Mouse (Mus musculus) macrophage (primary cell): Measurements from ENCODE around the gene Alad. TPM values are rescaled to one million over a fixed set of nuclear protein-coding genes. Genes with fewer than 3 reads are reported as not detected.

Experiments used
- H3K27ac ChIP-seq: fragments of 350-480 bp; formaldehyde crosslinking; 2 replicates; pipeline ENCODE4 v1.9.0; 2021
- H3K36me3 ChIP-seq: fragments of 350-480 bp; formaldehyde crosslinking; 2 replicates; pipeline ENCODE4 v1.9.0; 2021; ENCODE audit errors: inconsistent target
- H3K4me3 ChIP-seq: fragments of 350-480 bp; formaldehyde crosslinking; 2 replicates; pipeline ENCODE4 v1.9.0; 2021; ENCODE audit errors: inconsistent target
- H3K79me2 ChIP-seq: fragments of 350-480 bp; formaldehyde crosslinking; 2 replicates; pipeline ENCODE4 v1.9.0; 2021; ENCODE audit errors: inconsistent target
- WGBS: methylation state at CpG from one replicate; pipeline ENCODE4 v1.1.7; 2026; ENCODE audit warnings: inconsistent platforms; ENCODE audit not compliant: missing documents; 5-methylcytosine and 5-hydroxymethylcytosine counted together
- polyA plus RNA-seq: library from polyadenylated mRNA; stranded (reverse); fragments of 250-400 nt; gene quantifications from 3 replicates; pipeline ENCODE4 v1.2.4, GENCODE M21; 2018; ENCODE audit warnings: inconsistent platforms

The Alad gene
- polyA plus RNA-seq, 1 experiment from 2014 or later = 5.7 TPM

DNA sequence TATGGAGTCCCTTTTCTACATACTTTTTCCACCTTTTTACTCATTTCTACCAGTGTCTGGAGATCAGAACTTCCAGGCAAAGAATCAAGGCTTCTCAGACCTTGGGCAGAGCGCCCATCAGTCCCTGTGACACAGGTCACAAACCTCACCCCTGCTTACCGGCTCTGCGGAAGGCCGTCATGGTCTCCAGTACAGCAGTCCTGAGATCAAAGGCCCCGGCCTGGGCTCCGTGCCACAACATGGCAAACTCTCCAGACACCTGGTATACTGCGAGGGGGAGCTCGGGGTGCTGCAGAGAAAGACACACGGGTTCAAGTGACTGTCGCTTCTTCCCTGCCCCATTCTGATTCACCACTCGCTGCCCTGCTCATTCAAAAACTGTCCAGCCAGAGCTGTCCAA, 9.8 kb downstream of the Alad start:
- Histone ChIP-seq H3K4me3 (no peak overlapping the region), H3K79me2 (no peaks in the 10 kb centered on the region), H3K36me3 (peaks cover 14% of the 10 kb centered on the region; the same call in 1 of the 2 replicates), H3K27ac (no peak overlapping the region)
- 95% methylated on average over 10 of the region's 11 CpGs for WGBS

- WGBS = 96% methylated on average over 5 of the region's 5 CpGs
- H3K4me3 ChIP-seq = no peak overlapping the region
- H3K79me2 ChIP-seq = no peaks in the 10 kb centered on the region
- H3K36me3 ChIP-seq = peaks cover 14% of the 10 kb centered on the region; the same call in 1 of the 2 replicates
- no peak overlapping the region for H3K27ac ChIP-seq
These were observed 10.9 kb downstream of the Alad start for GRCm38 (mm10) chr4:62508839-62509238.

DNA sequence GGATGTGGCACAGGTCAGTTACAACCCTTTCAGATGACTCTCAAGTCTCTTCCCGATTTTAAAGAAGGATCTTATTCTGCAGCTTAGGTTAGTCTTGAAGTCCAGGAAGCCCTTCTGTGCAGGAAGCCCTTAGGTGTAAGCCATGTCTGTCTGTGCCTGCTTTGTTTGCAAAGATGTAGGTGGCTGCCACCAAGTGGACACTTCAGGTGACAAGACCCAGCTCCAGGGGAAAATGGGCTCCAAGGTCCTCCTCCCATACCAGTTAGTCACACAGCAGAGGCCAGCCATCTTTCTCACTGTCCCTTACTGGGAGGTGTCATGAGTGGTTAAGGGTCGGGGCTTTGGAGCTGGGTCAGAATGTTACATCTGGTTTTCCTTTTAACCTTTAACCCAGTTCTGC, 12.9 kb downstream of the Alad start:
- H3K27ac ChIP-seq = no peak overlapping the region
- no peak overlapping the region for H3K4me3 ChIP-seq
- H3K36me3 ChIP-seq = peaks cover 11% of the 10 kb centered on the region; the same call in 1 of the 2 replicates
- WGBS = 33% methylated on average over 2 of the region's 2 CpGs
- H3K79me2 ChIP-seq = no peaks in the 10 kb centered on the region

DNA sequence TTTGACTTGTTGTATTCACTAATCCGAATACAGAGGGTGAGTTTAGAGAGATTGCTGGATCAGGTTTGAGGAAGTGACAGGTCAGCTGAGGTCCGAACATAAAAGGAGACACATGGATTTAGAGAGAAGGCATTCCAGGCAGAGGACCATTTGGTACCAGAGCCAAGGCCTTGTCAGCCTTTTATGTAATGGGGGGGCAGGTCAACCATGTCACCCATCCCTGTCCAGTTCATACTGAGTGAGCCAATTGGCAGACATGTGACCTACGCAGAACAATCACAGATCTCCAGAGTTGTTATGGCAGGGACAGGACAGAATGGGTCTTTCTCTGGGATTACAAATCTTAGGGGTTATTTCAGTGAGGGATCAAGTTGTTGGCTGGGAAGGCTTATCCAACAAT, 13.7 kb downstream of the Alad start:
- H3K27ac ChIP-seq = no peak overlapping the region
- no peak overlapping the region for H3K4me3 ChIP-seq
- no peaks in the 10 kb centered on the region for H3K79me2 ChIP-seq
- H3K36me3 ChIP-seq = peaks cover 8% of the 10 kb centered on the region; the same call in 1 of the 2 replicates
- 79% methylated on average over 3 of the region's 3 CpGs for WGBS

GRCm38 (mm10) chr4:62503374-62503970, 16.2 kb downstream of the Alad start, which contains the start of gene Hdhd3:
Gene Hdhd3, minus strand, starts transcription at chr4:62503467.
- 93% methylated on average over 3 of the region's 3 CpGs for WGBS
- H3K27ac ChIP-seq = peak within 1 kb of the TSS; percentile 25
- no peaks in the 10 kb centered on the region for H3K79me2 ChIP-seq
- peak within 1 kb of the TSS; percentile 61 for H3K4me3 ChIP-seq
- no peaks in the 10 kb centered on the region for H3K36me3 ChIP-seq

GRCm38 (mm10) chr4:62502969-62503368, 16.7 kb downstream of the Alad start:
- H3K36me3 ChIP-seq = no peaks in the 10 kb centered on the region
- H3K4me3 ChIP-seq = no peak overlapping the region
- no peaks in the 10 kb centered on the region for H3K79me2 ChIP-seq
- 51% methylated on average over 7 of the region's 7 CpGs for WGBS
- no peak overlapping the region for H3K27ac ChIP-seq

GRCm38 (mm10) chr4:62501964-62502732, 17.6 kb downstream of the Alad start:
- peak overlapping the region; percentile 25 for H3K27ac ChIP-seq
- 2% methylated on average over 38 of the region's 38 CpGs for WGBS

DNA sequence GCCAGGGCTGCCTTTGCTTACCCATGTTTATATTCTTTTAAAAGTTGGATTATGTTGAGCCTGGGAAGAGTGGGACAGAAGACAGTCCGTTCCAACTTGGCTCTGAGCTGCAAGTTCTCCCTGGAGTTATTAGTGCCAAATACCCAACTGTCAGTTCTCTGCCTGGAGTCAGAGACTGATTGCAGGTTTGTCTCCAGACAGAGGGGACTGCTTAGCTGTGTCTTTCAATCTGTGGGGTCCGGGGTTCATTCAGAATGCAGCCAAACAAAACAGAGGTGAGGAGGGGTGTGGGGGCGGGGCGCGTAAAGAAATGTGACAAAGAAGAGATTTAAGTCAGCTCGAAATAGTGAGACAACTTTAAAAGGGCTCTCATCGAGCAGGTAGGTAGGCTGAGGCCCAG, 18.2 kb downstream of the Alad start:
- no peaks in the 10 kb centered on the region for H3K79me2 ChIP-seq
- 5% methylated on average over 7 of the region's 7 CpGs for WGBS
- peak overlapping the region; percentile 61 for H3K4me3 ChIP-seq
- H3K36me3 ChIP-seq = no peaks in the 10 kb centered on the region
- H3K27ac ChIP-seq = no peak overlapping the region

More at GRCm38 (mm10) chr4:62501964-62502732, 17.6 kb downstream of the Alad start:
- H3K79me2 ChIP-seq = no peaks in the 10 kb centered on the region
- no peaks in the 10 kb centered on the region for H3K36me3 ChIP-seq
- peak overlapping the region; percentile 61 for H3K4me3 ChIP-seq

DNA sequence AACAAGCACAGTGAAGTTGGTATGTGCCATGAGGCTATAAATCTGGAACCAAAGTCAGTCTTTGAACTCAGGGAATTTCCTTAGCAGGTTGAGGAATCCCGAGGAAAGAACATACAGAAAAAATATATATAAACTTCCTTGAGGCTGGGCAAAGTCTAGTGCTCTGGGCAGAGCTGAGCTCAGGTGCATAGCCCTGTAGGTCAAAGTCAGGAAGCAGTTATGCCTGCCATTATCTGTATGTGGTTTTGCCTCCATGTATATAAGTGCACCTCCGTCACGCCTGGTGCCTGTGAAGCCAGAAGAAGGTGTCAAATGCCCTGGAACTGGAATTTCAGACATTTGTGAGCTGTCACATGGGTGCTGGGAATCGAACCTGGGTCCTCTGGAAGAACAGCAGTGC, 18.9 kb downstream of the Alad start:
- Histone ChIP-seq H3K4me3 (no peak overlapping the region), H3K36me3 (no peaks in the 10 kb centered on the region), H3K27ac (no peak overlapping the region), H3K79me2 (no peaks in the 10 kb centered on the region)
- WGBS = 90% methylated on average over 4 of the region's 4 CpGs

GRCm38 (mm10) chr4:62496815-62497214, 22.9 kb downstream of the Alad start:
- H3K4me3 ChIP-seq = no peak overlapping the region
- 17% methylated on average over 8 of the region's 8 CpGs for WGBS
- H3K79me2 ChIP-seq = no peaks in the 10 kb centered on the region
- no peak overlapping the region for H3K27ac ChIP-seq
- no peaks in the 10 kb centered on the region for H3K36me3 ChIP-seq

GRCm38 (mm10) chr4:62495946-62496345, 23.8 kb downstream of the Alad start:
- no peaks in the 10 kb centered on the region for H3K79me2 ChIP-seq
- 85% methylated on average over 8 of the region's 8 CpGs for WGBS
- no peaks in the 10 kb centered on the region for H3K36me3 ChIP-seq
- H3K27ac ChIP-seq = no peak overlapping the region
- H3K4me3 ChIP-seq = no peak overlapping the region

DNA sequence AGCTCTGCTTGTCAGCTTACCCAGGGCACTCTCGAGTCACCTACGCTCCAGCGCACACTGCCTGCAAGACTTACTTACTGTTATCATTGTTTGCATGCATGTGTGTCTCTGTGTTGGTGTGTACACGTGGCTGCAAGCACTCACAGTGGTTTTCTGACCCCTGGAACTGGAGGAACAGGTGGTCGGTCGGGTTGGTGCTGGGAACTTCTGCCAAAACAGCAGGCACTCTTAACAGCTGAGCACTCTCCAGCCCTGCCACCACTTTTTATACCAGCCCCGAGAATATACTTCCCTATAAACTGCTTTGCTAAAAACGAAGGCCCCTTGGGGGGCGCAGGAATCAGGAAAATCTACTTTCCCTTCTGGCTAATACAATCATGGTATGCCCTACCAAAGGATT, 25.5 kb downstream of the Alad start:
- Histone ChIP-seq H3K4me3 (no peak overlapping the region), H3K79me2 (no peaks in the 10 kb centered on the region), H3K36me3 (no peaks in the 10 kb centered on the region), H3K27ac (no peak overlapping the region)
- WGBS = 46% methylated on average over 9 of the region's 9 CpGs

DNA sequence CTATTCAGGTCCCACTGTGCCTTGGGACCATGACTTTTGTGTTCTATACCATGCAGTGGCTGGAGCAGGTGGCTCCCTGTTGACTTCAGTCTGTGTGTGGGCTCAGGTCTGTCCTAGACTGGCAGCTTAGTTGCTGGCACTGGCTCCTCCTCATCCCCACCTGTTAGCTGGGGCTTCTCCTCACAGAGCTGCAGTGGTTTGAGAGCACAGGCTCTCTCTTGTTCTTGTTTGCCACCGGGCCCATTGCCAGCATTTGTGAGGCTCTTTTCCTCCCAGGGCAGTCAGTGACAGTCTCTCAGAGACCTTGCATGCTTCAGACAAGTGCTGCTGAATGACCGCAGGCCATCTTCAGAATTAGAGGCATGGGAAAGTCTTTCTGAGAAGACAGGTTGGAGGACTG, 27.0 kb downstream of the Alad start:
- no peaks in the 10 kb centered on the region for H3K36me3 ChIP-seq
- H3K27ac ChIP-seq = no peak overlapping the region
- H3K79me2 ChIP-seq = no peaks in the 10 kb centered on the region
- H3K4me3 ChIP-seq = no peak overlapping the region
- 97% methylated on average over 2 of the region's 2 CpGs for WGBS

DNA sequence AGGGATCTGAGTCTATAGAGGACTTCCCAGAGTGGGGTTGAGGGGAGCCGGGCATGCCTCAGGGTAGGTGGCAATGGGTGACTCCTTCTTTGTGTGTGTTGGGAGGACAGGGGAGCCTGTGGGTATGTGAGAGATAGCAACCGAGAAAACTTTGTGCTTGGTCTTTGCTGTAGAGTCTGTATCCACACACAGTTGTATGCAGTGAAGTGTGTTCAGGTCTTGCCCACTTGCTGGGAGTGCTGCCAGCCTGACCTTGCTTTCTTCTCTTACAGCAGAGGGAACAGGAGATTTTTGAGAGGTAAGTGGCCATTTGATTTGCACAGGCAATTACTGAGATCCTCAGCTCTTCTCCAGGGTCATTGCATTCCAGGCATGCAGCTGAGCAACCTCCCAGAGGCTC, 31.8 kb downstream of the Alad start:
- Histone ChIP-seq H3K4me3 (no peak overlapping the region), H3K27ac (no peak overlapping the region), H3K36me3 (no peaks in the 10 kb centered on the region), H3K79me2 (no peaks in the 10 kb centered on the region)
- WGBS = 84% methylated on average over 2 of the region's 2 CpGs

GRCm38 (mm10) chr4:62487172-62487571, 32.5 kb downstream of the Alad start:
- Histone ChIP-seq H3K4me3 (no peak overlapping the region), H3K27ac (no peak overlapping the region), H3K36me3 (no peaks in the 10 kb centered on the region), H3K79me2 (no peaks in the 10 kb centered on the region)
- 95% methylated on average over 5 of the region's 5 CpGs for WGBS
